Mouse (Mus musculus) liver, adult 2 months (tissue): Measurements from ENCODE around the gene Cd44. TPM values are rescaled to one million over a fixed set of nuclear protein-coding genes. Genes with fewer than 3 reads are reported as not detected.
A peak's percentile ranks its signal among the peaks of the same experiment; 100 is the strongest.

ENCODE experiments used
- DNase-seq: peaks from one replicate; pipeline ENCODE4 v3.0.0-alpha.2; 2011; ENCODE audit warnings: low read depth, low spot score; ENCODE audit errors: extremely low read depth
- H3K27ac ChIP-seq: fragments of 200-500 bp; replicated peaks from 2 replicates; pipeline ENCODE4 v1.5.1; 2012; ENCODE audit warnings: low read depth, mild to moderate bottlenecking, control low read depth, inconsistent platforms, low read length; ENCODE audit not compliant: insufficient read depth
- H3K27me3 ChIP-seq: fragments of 200-500 bp; 2 replicates; pipeline ENCODE4 v1.6.1; 2012; ENCODE audit warnings: mild to moderate bottlenecking, moderate library complexity, low read length, inconsistent platforms; ENCODE audit not compliant: control insufficient read depth, insufficient read depth
- H3K36me3 ChIP-seq: fragments of 200-500 bp; 2 replicates; pipeline ENCODE4 v1.6.1; 2012; ENCODE audit warnings: low read length, inconsistent platforms; ENCODE audit not compliant: control insufficient read depth, insufficient read depth
- H3K4me1 ChIP-seq: fragments of 200-500 bp; 2 replicates; pipeline ENCODE4 v1.6.1; 2011; ENCODE audit warnings: low read length; ENCODE audit not compliant: control insufficient read depth, insufficient read depth
- H3K4me3 ChIP-seq: fragments of 200-500 bp; 2 replicates; pipeline ENCODE4 v1.5.1; 2011; ENCODE audit warnings: low read depth, mild to moderate bottlenecking, control low read depth, low read length, moderate library complexity; ENCODE audit not compliant: insufficient read depth
- H3K79me2 ChIP-seq: fragments of 200-500 bp; 2 replicates; pipeline ENCODE4 v1.6.1; 2012; ENCODE audit warnings: inconsistent platforms, mild to moderate bottlenecking, low read length, moderate library complexity; ENCODE audit not compliant: control insufficient read depth, insufficient read depth
- H3K9ac ChIP-seq: fragments of 200-500 bp; 2 replicates; pipeline ENCODE4 v1.6.1; 2012; ENCODE audit warnings: low read depth, mild to moderate bottlenecking, control low read depth, inconsistent platforms, low read length
- CTCF ChIP-seq: fragments of 200-500 bp; IDR thresholded peaks from 2 replicates; pipeline ENCODE4 v1.5.1; 2011; ENCODE audit warnings: low read depth, low read length, control low read depth
- POLR2A ChIP-seq: fragments of 200-500 bp; IDR thresholded peaks from 2 replicates; pipeline ENCODE4 v1.6.1; 2011; ENCODE audit warnings: low read length, control low read depth; ENCODE audit not compliant: insufficient read depth; ENCODE audit errors: extremely low read depth
- WGBS: fragments of 180-500 bp; shearing (Covaris S2); methylation state at CpG from one replicate; pipeline ENCODE4 v1.1.7; 2018; 5-methylcytosine and 5-hydroxymethylcytosine counted together
- polyA plus RNA-seq: library from polyadenylated mRNA; depleted of rRNA; stranded (reverse); fragments of >200 nt; gene quantifications from 2 replicates; pipeline ENCODE4 v1.2.3, GENCODE M21; 2012
- total RNA-seq: library from RNA; depleted of rRNA; stranded (reverse); fragments of >200 nt; gene quantifications from 2 replicates; pipeline ENCODE4 v1.2.3, GENCODE M21; 2014

Cd44 gene
- total and polyA plus RNA-seq, 2 experiments, result 2.2 to 3.3 TPM

- Histone ChIP-seq H3K4me1 (no peaks in the 10 kb centered on the region), H3K79me2 (no peaks in the 10 kb centered on the region), H3K4me3 (no peak overlapping the region), H3K36me3 (no peaks in the 10 kb centered on the region), H3K27ac (no peak overlapping the region), H3K9ac (no peak overlapping the region), H3K27me3 (no peaks in the 10 kb centered on the region)
- DNase-seq, result peak; percentile 50
- TF ChIP-seq CTCF, result no peak
- TF ChIP-seq POLR2A, result no peak
- 67% methylated on average over 4 of the region's 4 CpGs for WGBS
These were observed 95.5 kb downstream of the Cd44 start for GRCm38 (mm10) chr2:102805761-102806496.

GRCm38 (mm10) chr2:102805283-102805682 lies 96.2 kb downstream of the Cd44 start:
- whole genome bisulfite sequencing, result 76% methylated on average over 6 of the region's 6 CpGs
- Histone ChIP-seq H3K4me1 (no peaks in the 10 kb centered on the region), H3K36me3 (no peaks in the 10 kb centered on the region), H3K27me3 (no peaks in the 10 kb centered on the region), H3K79me2 (no peaks in the 10 kb centered on the region), H3K27ac (no peak overlapping the region), H3K4me3 (no peak overlapping the region), H3K9ac (no peak overlapping the region)
- TF ChIP-seq POLR2A (no peak), CTCF (no peak)
- DNase-seq, result no peak

GRCm38 (mm10) chr2:102804109-102804508 lies 97.4 kb downstream of the Cd44 start:
- TF ChIP-seq POLR2A (no peak), CTCF (peak; percentile 16; the same call in 1 of the 2 replicates)
- peak; percentile 65 for DNase-seq
- Histone ChIP-seq H3K27ac (no peak overlapping the region), H3K27me3 (no peaks in the 10 kb centered on the region), H3K79me2 (no peaks in the 10 kb centered on the region), H3K4me3 (no peak overlapping the region), H3K4me1 (no peaks in the 10 kb centered on the region), H3K36me3 (no peaks in the 10 kb centered on the region), H3K9ac (no peak overlapping the region)
- 33% methylated on average over 2 of the region's 2 CpGs for WGBS

- Histone ChIP-seq H3K9ac (no peak overlapping the region), H3K79me2 (no peaks in the 10 kb centered on the region), H3K36me3 (no peaks in the 10 kb centered on the region), H3K4me3 (no peak overlapping the region), H3K4me1 (no peaks in the 10 kb centered on the region), H3K27ac (no peak overlapping the region), H3K27me3 (no peaks in the 10 kb centered on the region)
- no peak for DNase-seq
- 88% methylated on average over 1 of the region's 1 CpGs for WGBS
- TF ChIP-seq CTCF (no peak), POLR2A (no peak)
These were observed 99.6 kb downstream of the Cd44 start for GRCm38 (mm10) chr2:102801899-102802298.

GRCm38 (mm10) chr2:102798149-102798548 lies 103.3 kb downstream of the Cd44 start:
- Histone ChIP-seq H3K27ac (no peak overlapping the region), H3K79me2 (no peaks in the 10 kb centered on the region), H3K27me3 (no peaks in the 10 kb centered on the region), H3K9ac (no peak overlapping the region), H3K4me3 (no peak overlapping the region), H3K4me1 (no peaks in the 10 kb centered on the region), H3K36me3 (no peaks in the 10 kb centered on the region)
- 74% methylated on average over 2 of the region's 2 CpGs for WGBS
- TF ChIP-seq CTCF (no peak), POLR2A (no peak)
- no peak for DNase-seq

GRCm38 (mm10) chr2:102795034-102795433 lies 106.4 kb downstream of the Cd44 start:
- 83% methylated on average over 3 of the region's 3 CpGs for whole genome bisulfite sequencing
- no peaks in the 10 kb centered on the region for H3K27me3 ChIP-seq
- no peaks in the 10 kb centered on the region for H3K36me3 ChIP-seq
- H3K9ac ChIP-seq, result no peak overlapping the region
- TF ChIP-seq CTCF (no peak), POLR2A (no peak)
- no peaks in the 10 kb centered on the region for H3K4me1 ChIP-seq
- H3K79me2 ChIP-seq, result no peaks in the 10 kb centered on the region
- no peak overlapping the region for H3K27ac ChIP-seq
- H3K4me3 ChIP-seq, result no peak overlapping the region
- no peak for DNase-seq
